Mouse (Mus musculus) intestine, postnatal 0 days (tissue): Measurements from ENCODE around the gene Mtor. TPM values are rescaled to one million over a fixed set of nuclear protein-coding genes. Genes with fewer than 3 reads are reported as not detected.

Experiments
- ATAC-seq: fragments of 200-750 bp; cut with Nextera tagmentation; 2 replicates; pipeline ENCODE4 v1.8.0; 2017; ENCODE audit warnings: mild to moderate bottlenecking, moderate TSS enrichment, moderate library complexity
- H3K27ac ChIP-seq: fragments of 300-500 bp; sonication (generic); 2 replicates; pipeline ENCODE4 v1.5.1; 2014; ENCODE audit warnings: mild to moderate bottlenecking, low read depth, low read length, moderate library complexity
- H3K27me3 ChIP-seq: fragments of 300-500 bp; sonication (generic); replicated peaks from 2 replicates; pipeline ENCODE4 v1.6.1; 2014; ENCODE audit warnings: low read length, mixed read lengths; ENCODE audit not compliant: control insufficient read depth, insufficient read depth
- H3K36me3 ChIP-seq: fragments of 300-500 bp; sonication (generic); 2 replicates; pipeline ENCODE4 v1.6.1; 2014; ENCODE audit warnings: mild to moderate bottlenecking, moderate library complexity; ENCODE audit not compliant: control insufficient read depth, insufficient read depth
- H3K4me1 ChIP-seq: fragments of 300-500 bp; sonication (generic); replicated peaks from 2 replicates; pipeline ENCODE4 v1.6.1; 2014; ENCODE audit warnings: antibody characterized with exemption, low read length, mixed read lengths; ENCODE audit not compliant: control insufficient read depth, insufficient read depth
- H3K4me2 ChIP-seq: fragments of 300-500 bp; sonication (generic); replicated peaks from 2 replicates; pipeline ENCODE4 v1.6.1; 2014; ENCODE audit warnings: low read depth, mild to moderate bottlenecking, moderate library complexity
- H3K4me3 ChIP-seq: fragments of 300-500 bp; sonication (generic); 2 replicates; pipeline ENCODE4 v1.5.1; 2014; ENCODE audit warnings: low read depth, low read length
- H3K9ac ChIP-seq: fragments of 300-500 bp; sonication (generic); 2 replicates; pipeline ENCODE4 v1.6.1; 2014; ENCODE audit warnings: mild to moderate bottlenecking, low read depth, low read length
- H3K9me3 ChIP-seq: fragments of 300-500 bp; sonication (generic); 2 replicates; pipeline ENCODE4 v1.6.1; 2016; ENCODE audit warnings: mixed run types; ENCODE audit not compliant: control insufficient read depth
- CTCF ChIP-seq: sonication (generic); IDR thresholded peaks from 2 replicates; pipeline ENCODE4 v1.5.1; 2016; ENCODE audit warnings: low read depth, mild to moderate bottlenecking, control low read depth, antibody characterized with exemption, moderate library complexity
- WGBS: fragments of 180-500 bp; shearing (Covaris S2); extraction: QIAGEN DNeasy Blood & Tissue Kit; methylation state at CpG from one replicate; pipeline ENCODE4 v1.1.7; 2014; 5-methylcytosine and 5-hydroxymethylcytosine counted together
- polyA plus RNA-seq: library from polyadenylated mRNA; unstranded; fragments of >200 nt; fragmentation: Nextera tagmentation; extraction: Ambion mirVana; gene quantifications from 2 replicates; pipeline ENCODE4 v1.2.1, GENCODE M21; 2015

The Mtor gene
- polyA plus RNA-seq, 1 experiment from 2014 or later: 14.3 TPM

DNA sequence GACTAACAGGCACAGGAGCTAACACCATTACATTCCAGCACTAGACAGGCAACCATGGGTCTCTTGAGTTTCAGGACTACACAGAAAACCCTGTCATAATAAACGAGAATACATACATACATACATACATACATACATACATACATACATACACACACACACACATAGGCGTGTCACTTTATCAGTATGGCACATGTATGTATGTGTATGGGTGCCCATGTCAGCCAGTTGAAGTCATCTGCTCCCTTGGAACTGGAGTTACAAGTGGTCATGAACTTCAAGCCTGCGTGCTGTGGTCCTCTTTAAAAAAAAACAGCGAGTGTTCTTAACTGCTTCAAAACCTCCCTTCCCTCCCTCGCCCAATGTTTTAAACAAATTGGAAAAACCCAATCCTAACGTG is 109.4 kb downstream of the Mtor start:
- Histone ChIP-seq H3K4me3 (peak overlapping the region; percentile 81), H3K4me1 (no peaks in the 10 kb centered on the region; the same call in 1 of the 2 replicates), H3K9ac (peak overlapping the region; percentile 93), H3K36me3 (peaks cover 40% of the 10 kb centered on the region), H3K9me3 (no peaks in the 10 kb centered on the region), H3K27me3 (no peaks in the 10 kb centered on the region), H3K27ac (no peak overlapping the region), H3K4me2 (peak overlapping the region; percentile 81)
- 25% methylated on average over 6 of the region's 6 CpGs for WGBS
- no peak for TF ChIP-seq CTCF
- ATAC-seq: peak; percentile 14; the same call in 1 of the 2 replicates

DNA sequence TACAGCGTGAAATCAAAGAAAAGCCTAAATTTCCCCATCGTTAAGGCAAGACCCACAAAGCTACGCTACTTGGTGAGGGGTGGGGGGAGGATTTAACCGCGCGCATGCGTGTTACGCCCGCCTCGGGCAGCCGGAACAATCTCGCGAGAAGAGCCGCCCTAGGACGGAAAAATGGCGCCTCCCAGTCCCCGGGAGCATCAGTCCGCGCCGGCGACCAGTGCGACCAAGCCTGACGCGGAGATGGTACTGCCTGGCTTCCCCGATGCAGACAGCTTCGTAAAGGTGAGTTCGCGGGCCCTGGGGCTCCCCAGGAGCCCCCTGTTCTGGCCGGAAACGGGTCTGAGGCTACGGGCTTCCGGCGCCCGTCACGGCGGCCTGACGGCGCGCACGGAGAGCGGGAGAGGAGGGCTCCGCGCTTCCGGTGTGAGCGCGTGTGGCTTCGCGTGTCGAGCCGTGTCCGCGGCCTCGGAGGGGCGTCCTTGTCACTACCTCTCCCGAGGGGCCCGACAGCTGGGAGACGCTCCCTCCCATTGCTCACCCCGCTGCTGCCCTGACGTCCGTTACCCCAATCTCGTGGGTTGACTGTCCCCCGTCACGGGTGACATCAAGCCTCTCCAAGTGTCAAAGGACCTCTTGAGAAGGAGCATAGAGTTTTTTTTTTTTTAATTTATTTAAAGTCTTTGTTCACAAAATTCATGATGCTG is 110.0 kb downstream of the Mtor start, which contains the start of gene Exosc10:
Gene Exosc10 (plus strand): TSS at position 133 of the 704 bp plus-strand sequence.
- peak within 1 kb of the TSS; percentile 81 for H3K4me2 ChIP-seq
- peaks cover 40% of the 10 kb centered on the region for H3K36me3 ChIP-seq
- no peaks in the 10 kb centered on the region for H3K27me3 ChIP-seq
- H3K4me1 ChIP-seq: no peaks in the 10 kb centered on the region; the same call in 1 of the 2 replicates
- peak within 1 kb of the TSS; percentile 87 for H3K27ac ChIP-seq
- TF ChIP-seq CTCF: no peak
- H3K4me3 ChIP-seq: peak within 1 kb of the TSS; percentile 81
- ATAC-seq: peak; percentile 92
- peak within 1 kb of the TSS; percentile 93 for H3K9ac ChIP-seq
- no peaks in the 10 kb centered on the region for H3K9me3 ChIP-seq
- WGBS: under 1% methylated on average over 59 of the region's 63 CpGs

- TF ChIP-seq CTCF: no peak
- H3K4me2 ChIP-seq: no peak overlapping the region
- no peak overlapping the region for H3K27ac ChIP-seq
- no peak overlapping the region for H3K4me3 ChIP-seq
- H3K9me3 ChIP-seq: no peaks in the 10 kb centered on the region
- WGBS: 95% methylated on average over 17 of the region's 17 CpGs
- H3K4me1 ChIP-seq: no peaks in the 10 kb centered on the region; the same call in 1 of the 2 replicates
- H3K36me3 ChIP-seq: peaks cover 72% of the 10 kb centered on the region
- no peaks in the 10 kb centered on the region for H3K27me3 ChIP-seq
- no peak overlapping the region for H3K9ac ChIP-seq
- no peak for ATAC-seq
Measured at GRCm38 (mm10) chr4:148562676-148563075, 114.3 kb downstream of the Mtor start.

GRCm38 (mm10) chr4:148563595-148563994 is 115.2 kb downstream of the Mtor start:
- Histone ChIP-seq H3K4me1 (no peaks in the 10 kb centered on the region; the same call in 1 of the 2 replicates), H3K27me3 (no peaks in the 10 kb centered on the region), H3K4me2 (no peak overlapping the region), H3K9me3 (no peaks in the 10 kb centered on the region), H3K4me3 (no peak overlapping the region), H3K27ac (no peak overlapping the region), H3K9ac (no peak overlapping the region), H3K36me3 (peaks cover 80% of the 10 kb centered on the region)
- no peak for ATAC-seq
- WGBS: 95% methylated on average over 12 of the region's 12 CpGs
- no peak for TF ChIP-seq CTCF

DNA sequence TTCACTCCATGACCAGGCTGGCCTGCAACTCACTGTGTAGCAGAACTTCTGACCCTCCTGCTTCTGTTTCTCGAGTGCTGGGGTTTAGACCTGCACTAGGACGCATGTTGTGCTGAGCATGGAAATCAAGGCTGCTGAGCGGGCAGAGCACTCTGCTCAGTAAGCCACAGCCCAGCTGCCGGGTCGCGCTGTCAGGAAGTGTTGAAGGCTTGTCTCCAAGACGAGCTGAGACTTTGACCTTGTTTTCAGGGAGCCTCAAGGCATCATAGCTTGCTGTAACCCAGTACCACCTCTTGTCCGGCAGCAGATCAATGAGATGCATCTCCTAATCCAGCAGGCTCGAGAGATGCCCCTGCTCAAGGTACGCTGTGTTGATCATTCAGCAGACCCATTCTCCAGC is 121.7 kb downstream of the Mtor start:
- Histone ChIP-seq H3K27ac (no peak overlapping the region), H3K4me3 (no peak overlapping the region), H3K4me1 (no peaks in the 10 kb centered on the region), H3K27me3 (no peaks in the 10 kb centered on the region), H3K36me3 (peaks cover 93% of the 10 kb centered on the region), H3K4me2 (no peak overlapping the region), H3K9ac (no peak overlapping the region), H3K9me3 (no peaks in the 10 kb centered on the region)
- 55% methylated on average over 10 of the region's 10 CpGs for WGBS
- ATAC-seq: no peak; the same call in 1 of the 2 replicates
- no peak for TF ChIP-seq CTCF

DNA sequence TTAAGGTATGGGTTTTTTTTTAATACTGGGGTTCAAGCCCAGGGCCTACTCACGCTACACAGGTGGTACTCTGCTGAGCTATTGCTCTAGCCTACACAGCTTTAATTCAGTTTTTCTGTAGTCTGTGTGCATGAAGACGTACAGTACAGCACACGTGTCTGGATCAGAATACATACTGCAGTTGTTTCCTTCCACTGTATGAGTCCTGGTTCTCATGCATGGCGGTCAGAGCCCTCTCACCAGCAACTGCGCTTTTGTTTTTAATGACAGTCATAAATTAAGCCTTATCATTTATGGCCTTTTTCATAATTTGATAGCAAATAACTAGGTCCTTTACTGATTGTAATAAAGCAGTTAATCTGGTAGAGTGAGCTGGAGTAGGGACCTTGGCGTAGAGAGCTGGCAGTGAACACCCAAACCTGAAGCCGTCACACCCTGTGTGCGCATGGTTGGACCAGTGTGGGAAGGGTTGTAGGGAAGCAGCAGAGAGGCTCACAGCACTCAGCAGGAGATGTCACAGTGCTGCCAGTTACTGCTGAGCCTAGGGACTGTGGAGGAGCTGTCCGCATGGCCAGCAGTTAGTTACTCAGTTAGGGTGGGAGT is 122.4 kb downstream of the Mtor start:
- Histone ChIP-seq H3K36me3 (peaks cover 93% of the 10 kb centered on the region), H3K4me1 (no peaks in the 10 kb centered on the region), H3K27me3 (no peaks in the 10 kb centered on the region), H3K9ac (no peak overlapping the region), H3K27ac (peak overlapping the region; percentile 21; the same call in 1 of the 2 replicates), H3K9me3 (no peaks in the 10 kb centered on the region), H3K4me3 (no peak overlapping the region), H3K4me2 (no peak overlapping the region)
- TF ChIP-seq CTCF: no peak
- no peak for ATAC-seq
- WGBS: 55% methylated on average over 9 of the region's 9 CpGs
